Mouse (Mus musculus): ENCODE measurements around the gene Ahcyl1. TPM values are rescaled to one million over a fixed set of nuclear protein-coding genes. Genes with fewer than 3 reads are reported as not detected.

Ahcyl1 gene
- 92.7 and 94.5 TPM in 2 replicates for polyA plus RNA-seq (2015; fragmentation: Nextera tagmentation; extraction: Ambion mirVana)

DNA sequence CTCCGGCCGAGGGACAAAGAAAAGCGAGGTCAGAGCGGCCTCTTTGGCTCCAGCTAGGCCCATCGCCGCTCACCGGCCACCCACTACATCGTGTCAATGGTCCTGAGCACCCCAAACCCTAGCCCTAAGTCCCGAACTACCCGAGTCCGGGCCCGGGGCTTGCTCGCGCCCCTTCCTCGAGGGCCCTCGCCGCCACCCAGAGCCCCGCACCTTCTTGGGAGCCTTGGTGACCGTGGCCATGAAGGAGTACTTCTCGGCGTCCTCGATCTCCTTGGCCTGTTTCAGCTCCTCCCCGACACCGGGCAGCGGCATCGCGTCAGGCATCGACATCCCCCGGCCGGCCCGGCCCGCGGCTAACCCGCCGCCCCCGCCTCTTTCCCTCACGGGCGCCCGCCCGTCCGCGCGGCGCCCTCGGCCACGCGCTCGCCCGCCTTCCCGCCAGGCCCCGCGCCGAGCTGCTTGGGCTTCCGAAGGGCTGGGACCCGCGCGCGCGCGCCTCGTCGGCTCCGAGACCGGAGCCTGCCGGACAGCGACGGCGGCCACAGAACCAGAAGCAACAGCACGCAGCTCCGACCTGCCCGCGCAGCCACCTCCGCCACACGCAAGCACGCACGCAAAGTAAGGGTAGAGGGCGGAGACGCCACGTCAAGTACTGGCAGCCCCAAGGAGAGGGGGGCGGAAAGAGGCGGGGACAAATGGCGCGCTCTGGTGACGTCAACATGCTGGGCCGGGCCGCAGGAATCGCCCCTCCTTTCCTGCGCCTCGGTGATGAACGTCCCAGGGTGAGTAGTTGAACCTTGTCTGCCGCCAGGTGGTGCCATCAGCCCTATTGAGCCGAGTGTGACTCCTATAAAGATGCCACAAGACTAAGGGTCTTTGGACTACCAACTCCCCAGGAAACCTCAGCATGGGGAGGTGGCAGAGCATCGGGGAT is at the start of gene Ahcyl1:
Ahcyl1 (minus strand) TSS at position 613 of the 934 bp plus-strand sequence.
- H3K4me3 ChIP-seq (replicated peaks) = peak within 1 kb of the TSS; percentile 66
- no peaks in the 10 kb centered on the region for H3K27me3 ChIP-seq
- peak; percentile 99 for ATAC-seq (replicated peaks; ENCODE audit: low FRiP score)
- H3K9me3 ChIP-seq (replicated peaks) = no peaks in the 10 kb centered on the region
- H3K9ac ChIP-seq = peak within 1 kb of the TSS; percentile 83
- H3K27ac ChIP-seq = peak within 1 kb of the TSS; percentile 94
- peak within 1 kb of the TSS; percentile 67 for H3K4me2 ChIP-seq
- WGBS = under 1% methylated on average over 92 of the region's 93 CpGs
- peaks cover 28% of the 10 kb centered on the region for H3K4me1 ChIP-seq
- H3K36me3 ChIP-seq = no peaks in the 10 kb centered on the region

DNA sequence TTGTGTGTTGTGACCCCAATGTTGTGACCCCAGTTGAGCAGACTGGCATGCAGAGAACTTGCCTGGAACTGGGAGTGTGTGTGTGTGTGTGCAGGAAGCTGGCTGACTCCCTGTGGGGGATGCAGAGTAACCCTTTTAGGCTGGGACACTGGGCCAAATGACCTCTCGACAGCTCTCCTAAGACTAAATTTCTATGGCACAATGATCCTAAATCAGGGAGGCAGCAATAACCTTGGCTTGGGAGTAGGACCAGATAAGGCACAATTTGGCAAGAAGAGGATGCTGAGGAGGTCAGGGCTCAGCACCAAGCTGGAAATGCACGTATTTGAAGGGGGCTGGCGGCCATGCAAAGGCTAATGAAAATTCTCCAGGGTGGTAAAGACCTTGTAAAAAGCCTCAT is 49.7 kb upstream of the Ahcyl1 start:
- no peaks in the 10 kb centered on the region for H3K9me3 ChIP-seq (replicated peaks)
- H3K27me3 ChIP-seq = no peaks in the 10 kb centered on the region
- H3K4me1 ChIP-seq = peaks cover 34% of the 10 kb centered on the region
- ATAC-seq (replicated peaks; ENCODE audit: low FRiP score) = no peak
- H3K36me3 ChIP-seq = peaks cover 45% of the 10 kb centered on the region
- no peak overlapping the region for H3K9ac ChIP-seq
- no peak overlapping the region for H3K4me2 ChIP-seq
- 66% methylated on average over 3 of the region's 3 CpGs for WGBS
- H3K4me3 ChIP-seq (replicated peaks) = no peak overlapping the region
- no peak overlapping the region for H3K27ac ChIP-seq

DNA sequence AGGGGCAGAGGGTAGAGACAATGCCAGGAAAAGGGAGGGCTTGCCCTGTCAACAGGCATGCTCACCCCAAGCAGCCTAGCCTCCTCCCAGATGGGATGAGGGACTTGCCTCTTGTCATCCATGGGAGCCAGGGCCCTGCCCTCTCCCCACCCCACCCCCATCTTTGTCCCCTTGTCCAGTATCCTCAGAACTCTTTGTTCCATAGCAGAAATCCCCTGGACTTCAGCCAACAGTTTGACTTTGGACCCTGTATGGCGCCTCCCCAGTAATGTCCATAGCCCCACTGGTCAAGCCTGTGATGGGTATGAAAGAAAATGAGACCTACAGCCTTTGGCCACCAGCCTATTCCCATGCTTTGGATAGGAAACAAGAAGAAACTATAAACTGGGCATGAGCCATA is 47.3 kb upstream of the Ahcyl1 start:
- H3K27me3 ChIP-seq = no peaks in the 10 kb centered on the region
- no peak overlapping the region for H3K4me3 ChIP-seq (replicated peaks)
- no peaks in the 10 kb centered on the region for H3K9me3 ChIP-seq (replicated peaks)
- WGBS = 66% methylated on average over 1 of the region's 1 CpGs
- peaks cover 52% of the 10 kb centered on the region for H3K4me1 ChIP-seq
- no peak for ATAC-seq (replicated peaks; ENCODE audit: low FRiP score)
- no peak overlapping the region for H3K27ac ChIP-seq
- H3K36me3 ChIP-seq = peaks cover 29% of the 10 kb centered on the region
- no peak overlapping the region for H3K9ac ChIP-seq
- H3K4me2 ChIP-seq = no peak overlapping the region

DNA sequence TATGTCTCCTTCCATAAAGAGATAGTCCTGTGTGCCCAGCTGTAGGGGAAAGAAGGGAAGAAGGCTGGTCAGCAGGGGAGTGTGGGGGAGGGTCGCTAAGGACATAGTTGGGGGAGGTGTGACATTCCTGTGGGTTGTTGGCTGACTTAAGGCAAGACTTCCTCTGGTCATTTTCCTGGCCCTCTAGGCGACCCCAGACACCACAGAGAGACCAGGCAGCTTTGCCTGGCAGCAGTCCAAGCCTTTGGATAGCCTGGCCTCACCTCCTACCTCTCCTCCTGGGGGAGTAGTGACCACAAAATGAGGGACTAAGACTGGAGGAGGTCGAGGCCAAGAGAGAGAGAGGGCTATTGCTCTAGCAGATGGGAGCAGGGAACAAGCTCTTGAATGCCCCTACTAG is 46.7 kb upstream of the Ahcyl1 start:
- no peak overlapping the region for H3K27ac ChIP-seq
- H3K36me3 ChIP-seq = peaks cover 23% of the 10 kb centered on the region
- peaks cover 52% of the 10 kb centered on the region for H3K4me1 ChIP-seq
- H3K9me3 ChIP-seq (replicated peaks) = no peaks in the 10 kb centered on the region
- H3K4me3 ChIP-seq (replicated peaks) = no peak overlapping the region
- H3K27me3 ChIP-seq = no peaks in the 10 kb centered on the region
- no peak overlapping the region for H3K9ac ChIP-seq
- H3K4me2 ChIP-seq = no peak overlapping the region
- 25% methylated on average over 3 of the region's 3 CpGs for WGBS
- no peak for ATAC-seq (replicated peaks; ENCODE audit: low FRiP score)

DNA sequence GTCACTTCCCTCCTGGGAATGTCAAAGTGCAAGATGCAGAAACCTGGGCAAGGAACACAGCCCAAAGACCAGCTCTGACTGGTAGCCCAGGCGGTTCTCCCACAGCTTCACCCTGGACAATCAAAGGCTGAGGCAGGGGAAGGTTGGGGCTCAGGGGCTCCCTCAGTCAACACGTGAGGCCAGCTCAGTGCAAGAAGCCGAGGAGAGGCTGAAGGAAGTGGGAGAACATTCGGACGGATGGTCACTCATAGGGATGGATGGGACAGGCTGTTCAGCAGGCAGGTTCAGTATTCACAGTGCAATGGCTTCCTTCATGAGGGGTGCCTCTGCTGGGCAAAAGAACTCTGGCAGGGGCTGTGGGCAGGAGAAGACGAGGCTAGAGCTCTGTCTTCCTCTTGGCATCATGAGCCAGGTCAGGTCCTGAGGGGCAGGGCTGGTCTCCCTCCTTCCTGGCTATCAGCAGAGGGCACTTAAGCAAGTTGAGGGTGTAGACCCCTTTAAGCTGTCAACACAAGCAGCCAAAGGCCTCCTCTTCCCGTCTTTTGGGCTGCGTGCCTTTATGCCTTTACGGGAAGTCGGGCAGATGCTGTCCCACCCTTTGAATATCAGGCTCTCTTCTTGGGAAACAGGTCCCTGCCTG is 45.8 kb upstream of the Ahcyl1 start:
- no peaks in the 10 kb centered on the region for H3K9me3 ChIP-seq (replicated peaks)
- no peaks in the 10 kb centered on the region for H3K27me3 ChIP-seq
- H3K4me2 ChIP-seq = no peak overlapping the region
- ATAC-seq (replicated peaks; ENCODE audit: low FRiP score) = no peak
- peak overlapping the region; percentile 90 for H3K27ac ChIP-seq
- peaks cover 52% of the 10 kb centered on the region for H3K4me1 ChIP-seq
- peaks cover 21% of the 10 kb centered on the region; the same call in 1 of the 2 replicates for H3K36me3 ChIP-seq
- H3K9ac ChIP-seq = no peak overlapping the region
- no peak overlapping the region for H3K4me3 ChIP-seq (replicated peaks)
- WGBS = 86% methylated on average over 10 of the region's 10 CpGs

DNA sequence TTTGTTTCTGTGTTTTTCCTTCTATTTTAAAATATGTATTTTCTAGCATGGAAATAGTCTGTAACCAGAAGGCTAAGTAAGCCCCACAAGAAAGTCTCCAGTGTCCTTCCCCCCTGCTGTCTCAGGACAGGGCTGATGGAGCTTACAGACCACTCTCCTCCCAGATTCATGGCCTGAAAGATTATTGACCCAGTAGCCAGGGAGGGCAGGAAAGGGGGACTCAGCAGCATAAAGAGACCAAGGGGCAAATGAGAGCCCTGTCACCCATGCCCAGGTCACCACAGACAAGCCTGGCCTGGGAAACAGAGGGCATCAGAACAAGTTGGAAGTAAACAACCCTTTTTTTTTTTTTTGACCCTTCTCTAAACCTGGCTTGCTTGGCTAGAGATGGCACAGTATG is 45.0 kb upstream of the Ahcyl1 start:
- ATAC-seq (replicated peaks; ENCODE audit: low FRiP score) = no peak
- Histone ChIP-seq H3K4me3 (replicated peaks) (no peak overlapping the region), H3K9ac (no peak overlapping the region), H3K4me1 (peaks cover 52% of the 10 kb centered on the region), H3K4me2 (no peak overlapping the region), H3K27ac (peak overlapping the region; percentile 90), H3K27me3 (no peaks in the 10 kb centered on the region), H3K36me3 (peaks cover 18% of the 10 kb centered on the region; the same call in 1 of the 2 replicates), H3K9me3 (replicated peaks) (no peaks in the 10 kb centered on the region)

DNA sequence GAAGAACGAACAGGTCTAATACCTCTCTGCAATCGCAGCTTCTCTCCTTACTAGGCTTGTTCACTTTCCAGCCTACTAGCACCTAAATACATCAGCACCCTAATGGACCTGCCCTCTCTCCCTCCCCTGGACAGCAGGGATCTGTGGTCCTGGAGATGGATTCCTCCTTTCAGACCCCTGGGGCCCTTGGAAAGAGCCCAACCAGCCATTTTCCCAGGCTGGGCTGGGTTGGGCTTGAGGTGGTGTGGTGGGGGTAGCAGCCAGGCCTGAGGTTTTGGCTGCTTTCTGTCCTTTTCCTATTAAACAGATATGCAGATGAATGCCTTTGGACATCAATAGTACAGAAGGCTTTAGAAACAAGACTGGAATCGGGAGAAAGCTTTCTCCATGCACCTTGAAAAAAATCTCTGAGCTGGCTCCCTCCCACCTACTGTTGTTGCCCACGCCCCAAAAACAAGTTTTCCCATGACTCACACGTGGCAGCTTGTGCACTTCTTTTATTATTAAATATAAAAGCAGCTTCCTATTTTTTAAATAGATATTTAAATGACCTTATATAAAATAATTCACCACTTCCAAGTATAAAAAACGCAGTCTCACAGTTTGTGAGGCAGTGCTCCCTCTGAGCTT is 44.3 kb upstream of the Ahcyl1 start:
- peak overlapping the region; percentile 90 for H3K27ac ChIP-seq
- H3K4me1 ChIP-seq = peaks cover 49% of the 10 kb centered on the region
- no peaks in the 10 kb centered on the region for H3K27me3 ChIP-seq
- H3K9ac ChIP-seq = no peak overlapping the region
- 8% methylated on average over 6 of the region's 6 CpGs for WGBS
- no peak overlapping the region for H3K4me3 ChIP-seq (replicated peaks)
- peak; percentile 95 for ATAC-seq (replicated peaks; ENCODE audit: low FRiP score)
- no peaks in the 10 kb centered on the region for H3K9me3 ChIP-seq (replicated peaks)
- 0 out of 2 replicates have a peak overlapping the region, but pooled peaks have one; percentile 10 for H3K4me2 ChIP-seq
- peaks cover 12% of the 10 kb centered on the region; the same call in 1 of the 2 replicates for H3K36me3 ChIP-seq

DNA sequence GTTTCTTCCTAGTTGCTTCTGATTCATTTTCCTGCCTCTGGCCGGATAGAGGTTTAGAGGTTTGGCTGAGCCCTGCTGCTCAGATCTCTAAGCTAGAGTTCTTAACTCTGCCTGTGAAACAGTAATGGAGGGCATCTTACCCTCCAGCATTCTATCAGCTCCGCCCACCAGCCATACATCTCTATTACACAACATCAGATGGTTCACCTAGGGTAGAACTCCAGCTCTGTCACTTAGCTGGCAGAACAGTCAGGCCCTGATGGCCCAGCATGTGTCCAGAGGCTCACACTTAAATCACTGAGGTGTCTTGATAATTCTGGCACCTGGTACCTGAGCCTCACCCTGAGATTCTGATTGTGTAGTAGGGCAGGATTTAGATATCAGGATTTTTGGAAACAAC is 43.6 kb upstream of the Ahcyl1 start:
- Histone ChIP-seq H3K9ac (no peak overlapping the region), H3K4me2 (no peak overlapping the region), H3K27me3 (no peaks in the 10 kb centered on the region), H3K4me3 (replicated peaks) (no peak overlapping the region), H3K4me1 (peaks cover 49% of the 10 kb centered on the region), H3K36me3 (peaks cover 5% of the 10 kb centered on the region; the same call in 1 of the 2 replicates), H3K9me3 (replicated peaks) (no peaks in the 10 kb centered on the region), H3K27ac (peak overlapping the region; percentile 90)
- ATAC-seq (replicated peaks; ENCODE audit: low FRiP score) = 0 out of 2 replicates have a peak, but pooled peaks have one; percentile 4
- WGBS = 72% methylated on average over 2 of the region's 2 CpGs

DNA sequence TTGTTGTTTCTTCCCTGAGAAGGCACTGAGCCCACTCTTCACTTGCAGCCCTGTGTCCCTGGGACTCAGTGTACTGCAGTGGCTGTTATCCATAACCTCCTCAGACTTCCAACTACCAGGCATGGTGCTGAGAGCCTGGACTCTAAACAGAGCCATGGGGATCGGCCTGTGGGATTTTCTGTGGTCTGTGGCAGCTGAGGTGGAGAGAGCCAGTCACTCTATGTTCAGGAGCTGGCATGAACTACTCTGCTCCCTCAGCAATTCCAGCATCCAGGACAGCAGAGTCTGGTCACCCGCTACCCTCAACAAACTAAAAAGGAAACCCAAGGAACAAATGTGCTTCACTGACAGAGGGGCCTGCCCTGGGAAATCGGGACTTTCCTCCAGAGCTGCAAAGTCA is 43.1 kb upstream of the Ahcyl1 start:
- no peak overlapping the region for H3K9ac ChIP-seq
- H3K36me3 ChIP-seq = peaks cover 5% of the 10 kb centered on the region; the same call in 1 of the 2 replicates
- H3K4me3 ChIP-seq (replicated peaks) = no peak overlapping the region
- ATAC-seq (replicated peaks; ENCODE audit: low FRiP score) = no peak
- H3K27me3 ChIP-seq = no peaks in the 10 kb centered on the region
- WGBS = 73% methylated on average over 3 of the region's 3 CpGs
- H3K9me3 ChIP-seq (replicated peaks) = no peaks in the 10 kb centered on the region
- H3K4me2 ChIP-seq = no peak overlapping the region
- peaks cover 51% of the 10 kb centered on the region for H3K4me1 ChIP-seq
- peak overlapping the region; percentile 90 for H3K27ac ChIP-seq

DNA sequence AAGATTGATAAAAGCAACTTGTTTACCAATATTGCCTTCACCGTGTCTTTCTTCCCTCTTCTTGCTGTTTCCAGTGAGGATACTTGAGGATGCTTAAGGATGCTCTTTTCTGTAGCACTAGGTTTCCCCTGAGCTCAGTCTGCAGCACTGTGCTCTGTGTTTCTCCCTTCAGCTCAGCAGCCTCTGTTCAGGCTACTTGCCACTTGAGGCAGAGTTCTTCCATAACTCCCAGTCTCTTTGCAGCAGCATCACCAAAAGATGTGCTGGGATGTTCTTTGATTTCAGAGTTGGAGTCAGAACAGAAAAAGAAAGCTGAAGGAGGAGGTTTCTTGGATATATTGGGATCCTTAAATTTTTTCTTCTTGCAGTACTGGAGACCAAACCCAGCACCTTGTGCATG is 42.3 kb upstream of the Ahcyl1 start:
- Histone ChIP-seq H3K4me1 (peaks cover 50% of the 10 kb centered on the region), H3K9ac (no peak overlapping the region), H3K4me2 (no peak overlapping the region), H3K9me3 (replicated peaks) (no peaks in the 10 kb centered on the region), H3K27ac (no peak overlapping the region), H3K36me3 (peaks cover 5% of the 10 kb centered on the region; the same call in 1 of the 2 replicates), H3K4me3 (replicated peaks) (no peak overlapping the region), H3K27me3 (no peaks in the 10 kb centered on the region)
- WGBS = 86% methylated on average over 1 of the region's 1 CpGs
- no peak for ATAC-seq (replicated peaks; ENCODE audit: low FRiP score)

DNA sequence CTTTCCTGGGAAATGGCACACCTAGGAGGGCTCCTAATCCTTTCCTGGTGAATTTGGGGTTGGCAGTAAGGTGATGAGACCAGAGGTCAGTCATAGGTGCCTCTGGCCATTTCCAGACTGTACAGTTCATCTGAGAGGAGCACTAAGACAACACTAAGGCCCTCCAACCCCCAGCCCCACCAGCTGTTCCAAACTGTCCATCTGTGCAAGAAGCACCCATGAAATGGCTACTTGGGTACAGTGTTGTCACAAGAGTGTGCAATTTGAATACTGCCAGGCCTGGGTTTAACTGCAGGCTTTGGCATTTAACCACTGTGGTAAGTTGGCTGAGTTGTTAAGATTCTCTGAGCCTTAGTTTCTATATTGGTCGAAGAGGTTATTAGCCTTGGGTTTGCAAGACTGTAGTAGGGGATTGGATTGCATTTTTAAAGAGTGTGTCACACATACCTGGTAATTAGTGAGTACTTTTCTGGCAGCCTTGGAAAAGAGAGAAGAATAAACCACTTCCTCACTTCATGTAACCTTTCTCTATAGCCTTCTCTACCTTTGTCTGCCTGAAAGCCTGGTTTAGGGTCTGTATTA is 41.3 kb upstream of the Ahcyl1 start:
- H3K9ac ChIP-seq = no peak overlapping the region
- peaks cover 5% of the 10 kb centered on the region; the same call in 1 of the 2 replicates for H3K36me3 ChIP-seq
- H3K4me3 ChIP-seq (replicated peaks) = no peak overlapping the region
- H3K27ac ChIP-seq = no peak overlapping the region
- WGBS = 89% methylated on average over 1 of the region's 1 CpGs
- ATAC-seq (replicated peaks; ENCODE audit: low FRiP score) = no peak
- no peak overlapping the region for H3K4me2 ChIP-seq
- H3K4me1 ChIP-seq = peaks cover 41% of the 10 kb centered on the region
- no peaks in the 10 kb centered on the region for H3K9me3 ChIP-seq (replicated peaks)
- no peaks in the 10 kb centered on the region for H3K27me3 ChIP-seq

Data from kidney, embryonic 15.5 days (tissue).